Comparison of ENCODE assay signal across 20 mouse cellular contexts in the genomic region with DNA sequence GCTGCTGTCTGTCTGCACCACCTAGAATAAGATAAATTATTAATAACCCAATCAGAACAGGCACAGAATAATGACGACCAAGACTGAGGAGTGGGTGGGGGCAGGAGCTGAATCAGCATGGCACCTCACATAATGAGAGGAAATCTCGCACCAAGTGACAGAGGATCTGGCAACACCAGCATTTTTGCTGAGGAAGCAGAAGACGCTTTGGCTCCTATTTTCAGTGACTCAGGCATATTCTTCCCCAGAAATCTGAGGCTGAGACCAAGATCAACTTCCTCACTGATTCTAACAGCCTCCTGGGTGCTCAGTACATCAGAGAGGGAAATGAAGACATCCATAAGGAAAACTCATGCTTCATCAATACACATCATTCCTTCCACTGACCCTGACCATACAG.
"Had no signal": no experiment of that assay in that cellular context is flagged by ENCODE, and none has a peak within 500 bp of the region (broad histone marks: within the 10 kb centered on the region; RNA-seq: fewer than 3 reads in every experiment).

No protein-coding gene starts in this region.

- H3K9ac ChIP-seq: liver, embryonic 13.5 days; liver, embryonic 15.5 days; liver, postnatal 0 days; lung, embryonic 15.5 days; midbrain, embryonic 15.5 days; neural tube, embryonic 12.5 days had no signal

- H3K4me3 ChIP-seq: liver, embryonic 13.5 days; liver, embryonic 15.5 days; lung, embryonic 15.5 days; megakaryocyte, embryonic 14.5 days; midbrain, embryonic 15.5 days; neural tube, embryonic 12.5 days had no signal

- ATAC-seq: liver, postnatal 0 days; lung, postnatal 0 days; midbrain, embryonic 15.5 days had no signal

- H3K9me3 ChIP-seq: liver, embryonic 13.5 days; liver, embryonic 15.5 days; lung, embryonic 15.5 days; midbrain, embryonic 15.5 days; neural tube, embryonic 12.5 days had no signal

- DNase-seq: liver, embryonic 13.5 days; liver, postnatal 0 days; lung, adult 2 months; lung, postnatal 14 days; lung, postnatal 36 days; retina, postnatal 1 day; right cerebral cortex, postnatal 25 days; right cerebral cortex, postnatal 4 days; spleen, adult 18-20 months; thymus, adult 2 months; thymus, postnatal 25 days; thymus, postnatal 4 days had no signal

- H3K27me3 ChIP-seq: liver, embryonic 13.5 days; liver, embryonic 15.5 days; lung, embryonic 15.5 days; megakaryocyte, embryonic 14.5 days; midbrain, embryonic 15.5 days; neural tube, embryonic 12.5 days had no signal

- H3K4me2 ChIP-seq: liver, embryonic 13.5 days; liver, embryonic 15.5 days; lung, embryonic 15.5 days; midbrain, embryonic 11.5 days; midbrain, embryonic 15.5 days; neural tube, embryonic 12.5 days had no signal

- H3K36me3 ChIP-seq: liver, embryonic 13.5 days; liver, embryonic 15.5 days; lung, embryonic 15.5 days; neural tube, embryonic 12.5 days had no signal

- H3K27ac ChIP-seq: liver, embryonic 13.5 days; liver, embryonic 15.5 days; lung, embryonic 15.5 days; macrophage; midbrain, embryonic 15.5 days; neural tube, embryonic 12.5 days had no signal

- H3K4me1 ChIP-seq: liver, embryonic 13.5 days; liver, embryonic 15.5 days; lung, embryonic 15.5 days; megakaryocyte, embryonic 14.5 days; midbrain, embryonic 15.5 days; neural tube, embryonic 12.5 days had no signal
